Mouse (Mus musculus) kidney, embryonic 15.5 days (tissue): ENCODE data around the gene Fitm1. TPM values are rescaled to one million over a fixed set of nuclear protein-coding genes. Genes with fewer than 3 reads are reported as not detected.

Experiments used
- ATAC-seq: fragments of 200-750 bp; cut with Nextera tagmentation; replicated peaks from 2 replicates; pipeline ENCODE4 v1.8.0; 2017; ENCODE audit warnings: moderate TSS enrichment; ENCODE audit not compliant: low FRiP score
- H3K27ac ChIP-seq: fragments of 300-500 bp; sonication (generic); 2 replicates; pipeline ENCODE4 v1.5.1; 2015; ENCODE audit warnings: mild to moderate bottlenecking, inconsistent platforms
- H3K27me3 ChIP-seq: fragments of 300-500 bp; sonication (generic); 2 replicates; pipeline ENCODE4 v1.6.1; 2015; ENCODE audit warnings: inconsistent platforms
- H3K36me3 ChIP-seq: fragments of 300-500 bp; sonication (generic); 2 replicates; pipeline ENCODE4 v1.6.1; 2015; ENCODE audit warnings: inconsistent platforms
- H3K4me1 ChIP-seq: fragments of 300-500 bp; sonication (generic); 2 replicates; pipeline ENCODE4 v1.6.1; 2015; ENCODE audit warnings: inconsistent platforms
- H3K4me2 ChIP-seq: fragments of 300-500 bp; sonication (generic); 2 replicates; pipeline ENCODE4 v1.6.1; 2015; ENCODE audit warnings: moderate library complexity, mild to moderate bottlenecking, inconsistent platforms
- H3K4me3 ChIP-seq: fragments of 300-500 bp; sonication (generic); replicated peaks from 2 replicates; pipeline ENCODE4 v1.5.1; 2015; ENCODE audit warnings: mild to moderate bottlenecking, inconsistent platforms
- H3K9ac ChIP-seq: fragments of 300-500 bp; sonication (generic); 2 replicates; pipeline ENCODE4 v1.6.1; 2015; ENCODE audit warnings: mild to moderate bottlenecking, inconsistent platforms
- H3K9me3 ChIP-seq: fragments of 300-500 bp; sonication (generic); replicated peaks from 2 replicates; pipeline ENCODE4 v1.6.1; 2016; ENCODE audit warnings: inconsistent platforms
- WGBS: fragments of 180-500 bp; shearing (Covaris S2); methylation state at CpG from one replicate; pipeline ENCODE4 v1.1.7; 2015; ENCODE audit warnings: mixed read lengths; 5-methylcytosine and 5-hydroxymethylcytosine counted together
- polyA plus RNA-seq: library from polyadenylated mRNA; unstranded; fragments of >200 nt; fragmentation: Nextera tagmentation; extraction: Ambion mirVana; gene quantifications from 2 replicates; pipeline ENCODE4 v1.2.1, GENCODE M21; 2015

Fitm1 gene
- polyA plus RNA-seq = 4.2 and 6.1 TPM in 2 replicates

- H3K4me2 ChIP-seq = no peak within 1 kb of the TSS
- no peak within 1 kb of the TSS for H3K4me3 ChIP-seq
- H3K27ac ChIP-seq = no peak within 1 kb of the TSS
- ATAC-seq = no peak
- H3K9me3 ChIP-seq = no peaks in the 10 kb centered on the region
- peaks cover 29% of the 10 kb centered on the region for H3K4me1 ChIP-seq
- no peaks in the 10 kb centered on the region for H3K27me3 ChIP-seq
- 80% methylated on average over 8 of the region's 8 CpGs for WGBS
- H3K9ac ChIP-seq = no peak within 1 kb of the TSS
- peaks cover 6% of the 10 kb centered on the region for H3K36me3 ChIP-seq
Measured at GRCm38 (mm10) chr14:55575302-55575701, at the start of gene Fitm1. Gene Fitm1, plus strand, starts transcription at chr14:55575617.

GRCm38 (mm10) chr14:55526674-55527073, 48.7 kb upstream of the Fitm1 start:
- H3K9ac ChIP-seq = no peak overlapping the region
- H3K4me3 ChIP-seq = no peak overlapping the region
- H3K27me3 ChIP-seq = peaks cover 47% of the 10 kb centered on the region
- H3K36me3 ChIP-seq = no peaks in the 10 kb centered on the region
- no peaks in the 10 kb centered on the region for H3K9me3 ChIP-seq
- WGBS = 84% methylated on average over 2 of the region's 2 CpGs
- no peaks in the 10 kb centered on the region for H3K4me1 ChIP-seq
- no peak overlapping the region for H3K27ac ChIP-seq
- no peak for ATAC-seq
- H3K4me2 ChIP-seq = no peak overlapping the region

GRCm38 (mm10) chr14:55527940-55528339, 47.5 kb upstream of the Fitm1 start:
- 20% methylated on average over 3 of the region's 3 CpGs for WGBS
- no peaks in the 10 kb centered on the region for H3K9me3 ChIP-seq
- H3K27ac ChIP-seq = no peak overlapping the region
- H3K4me1 ChIP-seq = no peaks in the 10 kb centered on the region
- H3K4me3 ChIP-seq = no peak overlapping the region
- peaks cover 34% of the 10 kb centered on the region; the same call in 1 of the 2 replicates for H3K27me3 ChIP-seq
- no peak overlapping the region for H3K4me2 ChIP-seq
- no peak for ATAC-seq
- H3K36me3 ChIP-seq = no peaks in the 10 kb centered on the region
- no peak overlapping the region for H3K9ac ChIP-seq

GRCm38 (mm10) chr14:55536116-55536745, 39.2 kb upstream of the Fitm1 start:
- no peak overlapping the region for H3K4me2 ChIP-seq
- no peak overlapping the region for H3K9ac ChIP-seq
- WGBS = 54% methylated on average over 6 of the region's 6 CpGs
- H3K27ac ChIP-seq = no peak overlapping the region
- no peaks in the 10 kb centered on the region for H3K36me3 ChIP-seq
- no peaks in the 10 kb centered on the region for H3K27me3 ChIP-seq
- no peak for ATAC-seq
- no peaks in the 10 kb centered on the region for H3K9me3 ChIP-seq
- peaks cover 13% of the 10 kb centered on the region for H3K4me1 ChIP-seq
- H3K4me3 ChIP-seq = no peak overlapping the region

GRCm38 (mm10) chr14:55540067-55540786, 35.2 kb upstream of the Fitm1 start, which contains the start of gene Pck2:
Gene Pck2, plus strand, starts transcription at chr14:55540266.
- WGBS = under 1% methylated on average over 32 of the region's 32 CpGs
- H3K9me3 ChIP-seq = no peaks in the 10 kb centered on the region
- H3K27me3 ChIP-seq = no peaks in the 10 kb centered on the region
- ATAC-seq = peak; percentile 97
- peak within 1 kb of the TSS; percentile 94 for H3K27ac ChIP-seq
- peak within 1 kb of the TSS; percentile 68 for H3K9ac ChIP-seq
- H3K4me1 ChIP-seq = peaks cover 19% of the 10 kb centered on the region
- H3K36me3 ChIP-seq = peaks cover 29% of the 10 kb centered on the region
- peak within 1 kb of the TSS; percentile 76 for H3K4me2 ChIP-seq
- H3K4me3 ChIP-seq = peak within 1 kb of the TSS; percentile 65

GRCm38 (mm10) chr14:55540787-55541321, 34.6 kb upstream of the Fitm1 start:
- Histone ChIP-seq H3K4me1 (peaks cover 19% of the 10 kb centered on the region), H3K27ac (peak overlapping the region; percentile 94), H3K4me2 (peak overlapping the region; percentile 76), H3K9ac (peak overlapping the region; percentile 68), H3K9me3 (no peaks in the 10 kb centered on the region), H3K27me3 (no peaks in the 10 kb centered on the region), H3K4me3 (peak overlapping the region; percentile 65), H3K36me3 (peaks cover 35% of the 10 kb centered on the region)
- ATAC-seq = peak; percentile 27
- 4% methylated on average over 10 of the region's 10 CpGs for WGBS

GRCm38 (mm10) chr14:55542268-55542667, 33.1 kb upstream of the Fitm1 start:
- no peaks in the 10 kb centered on the region for H3K9me3 ChIP-seq
- peaks cover 19% of the 10 kb centered on the region for H3K4me1 ChIP-seq
- 96% methylated on average over 12 of the region's 12 CpGs for WGBS
- H3K4me3 ChIP-seq = no peak overlapping the region
- H3K9ac ChIP-seq = no peak overlapping the region
- peaks cover 47% of the 10 kb centered on the region for H3K36me3 ChIP-seq
- H3K4me2 ChIP-seq = no peak overlapping the region
- no peak overlapping the region for H3K27ac ChIP-seq
- ATAC-seq = no peak
- no peaks in the 10 kb centered on the region for H3K27me3 ChIP-seq

GRCm38 (mm10) chr14:55544334-55544733, 31.1 kb upstream of the Fitm1 start:
- no peak for ATAC-seq
- Histone ChIP-seq H3K9ac (no peak overlapping the region), H3K4me2 (no peak overlapping the region), H3K36me3 (peaks cover 68% of the 10 kb centered on the region), H3K27me3 (no peaks in the 10 kb centered on the region), H3K4me1 (peaks cover 19% of the 10 kb centered on the region), H3K27ac (no peak overlapping the region), H3K4me3 (no peak overlapping the region), H3K9me3 (no peaks in the 10 kb centered on the region)
- WGBS = 83% methylated on average over 9 of the region's 9 CpGs

- 93% methylated on average over 6 of the region's 6 CpGs for WGBS
- no peaks in the 10 kb centered on the region for H3K4me1 ChIP-seq
- H3K9me3 ChIP-seq = no peaks in the 10 kb centered on the region
- no peak for ATAC-seq
- no peak overlapping the region for H3K4me2 ChIP-seq
- no peak overlapping the region for H3K4me3 ChIP-seq
- peaks cover 55% of the 10 kb centered on the region for H3K36me3 ChIP-seq
- H3K9ac ChIP-seq = no peak overlapping the region
- H3K27ac ChIP-seq = no peak overlapping the region
- H3K27me3 ChIP-seq = no peaks in the 10 kb centered on the region
Measured at GRCm38 (mm10) chr14:55550191-55550590, 25.2 kb upstream of the Fitm1 start.

- no peak overlapping the region for H3K4me2 ChIP-seq
- no peak overlapping the region for H3K27ac ChIP-seq
- 57% methylated on average over 5 of the region's 5 CpGs for WGBS
- H3K4me1 ChIP-seq = peaks cover 1% of the 10 kb centered on the region; the same call in 1 of the 2 replicates
- H3K9me3 ChIP-seq = no peaks in the 10 kb centered on the region
- ATAC-seq = no peak
- no peak overlapping the region for H3K4me3 ChIP-seq
- no peaks in the 10 kb centered on the region for H3K27me3 ChIP-seq
- H3K36me3 ChIP-seq = peaks cover 43% of the 10 kb centered on the region
- no peak overlapping the region for H3K9ac ChIP-seq
Measured at GRCm38 (mm10) chr14:55551347-55551746, 24.1 kb upstream of the Fitm1 start.

GRCm38 (mm10) chr14:55551794-55552193, 23.6 kb upstream of the Fitm1 start:
- H3K27ac ChIP-seq = no peak overlapping the region
- WGBS = 92% methylated on average over 8 of the region's 8 CpGs
- no peaks in the 10 kb centered on the region for H3K9me3 ChIP-seq
- no peak overlapping the region for H3K4me3 ChIP-seq
- peaks cover 40% of the 10 kb centered on the region for H3K36me3 ChIP-seq
- no peak for ATAC-seq
- no peak overlapping the region for H3K9ac ChIP-seq
- H3K4me2 ChIP-seq = no peak overlapping the region
- H3K4me1 ChIP-seq = peaks cover 5% of the 10 kb centered on the region; the same call in 1 of the 2 replicates
- no peaks in the 10 kb centered on the region for H3K27me3 ChIP-seq

- no peaks in the 10 kb centered on the region for H3K27me3 ChIP-seq
- peaks cover 18% of the 10 kb centered on the region; the same call in 1 of the 2 replicates for H3K4me1 ChIP-seq
- H3K27ac ChIP-seq = no peak overlapping the region
- no peak for ATAC-seq
- no peaks in the 10 kb centered on the region for H3K9me3 ChIP-seq
- H3K36me3 ChIP-seq = peaks cover 12% of the 10 kb centered on the region
- no peak overlapping the region for H3K4me3 ChIP-seq
- H3K4me2 ChIP-seq = no peak overlapping the region
- no peak overlapping the region for H3K9ac ChIP-seq
Measured at GRCm38 (mm10) chr14:55554635-55555034, 20.8 kb upstream of the Fitm1 start.
